Mouse (Mus musculus) frontal cortex, postnatal 10 days (tissue): ENCODE measurements at regions not wholly inside any gene's neighbourhood (a gene's known extent, or its start where the extent isn't known, plus 50 kb on each side); places are given as distances from the start of the nearest gene placed in this dataset.
"Not testable (repeated sequence)": the region's sequence is repeated elsewhere in the genome, so short reads cannot be mapped to it uniquely, and the experiment has no call there.

Experiments
- DNase-seq, 2 experiments: peaks; one replicate each; pipeline ENCODE4 v3.0.0; 2022; ENCODE audit warnings: low spot score in 2 of 2, mixed read lengths in 1 of 2

DNA sequence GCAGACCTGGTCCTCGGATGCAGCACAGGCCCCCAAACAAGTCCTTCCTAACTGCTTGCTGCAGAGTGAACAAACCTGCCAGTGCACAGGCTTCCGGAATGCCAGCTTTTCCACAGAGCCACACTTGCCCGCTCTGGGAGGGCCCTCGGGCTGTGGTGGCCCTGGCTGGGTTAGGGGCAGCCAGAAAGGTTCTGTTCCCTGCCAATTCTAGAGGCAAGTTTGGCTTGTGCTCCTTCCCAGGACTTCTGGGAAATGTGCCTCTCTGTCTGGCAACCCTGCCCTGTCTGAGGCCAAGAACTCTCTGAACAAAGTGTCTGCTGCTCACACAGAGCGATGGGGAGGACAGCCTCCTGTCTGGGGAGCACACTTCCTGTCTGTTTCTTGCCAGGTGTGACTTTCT, 66.4 kb downstream of the Xrcc2 start:
- DNase-seq: peak; percentile 37 to 39

GRCm38 (mm10) chr5:25638097-25638496, 67.5 kb downstream of the Xrcc2 start:
- DNase-seq: no peak

DNA sequence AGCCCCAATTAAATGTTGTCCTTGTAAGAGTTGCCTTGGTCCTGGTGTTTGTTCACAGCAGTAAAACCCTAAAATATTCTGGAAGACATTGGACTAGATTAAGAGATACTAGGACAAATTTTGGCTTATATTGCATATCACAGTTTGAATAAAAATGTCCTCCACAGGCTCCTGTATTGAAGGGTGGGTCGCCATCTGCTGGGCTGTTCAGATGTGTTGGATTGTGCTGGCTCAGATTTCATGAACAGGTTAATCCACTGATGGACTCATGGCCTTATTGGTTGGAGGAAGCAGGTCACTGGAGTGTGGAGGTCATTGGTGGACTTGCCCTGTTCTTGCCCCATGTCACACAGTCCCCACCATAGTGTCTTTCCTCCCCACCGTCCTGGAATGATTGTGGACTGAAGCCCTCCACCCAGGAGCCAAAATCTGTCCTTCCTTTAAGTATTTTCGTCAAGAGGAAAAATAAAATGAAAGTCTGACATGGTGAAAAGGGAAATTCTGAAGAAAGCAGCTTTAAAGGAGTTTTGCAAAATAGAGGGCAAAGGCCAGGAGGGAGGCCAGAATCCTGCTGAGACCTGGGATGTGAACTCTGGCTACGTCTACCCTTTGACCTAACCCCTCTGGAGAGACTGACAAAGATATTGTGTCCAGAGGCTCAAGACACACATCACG, 72.6 kb downstream of the Xrcc2 start:
- no peak for DNase-seq

DNA sequence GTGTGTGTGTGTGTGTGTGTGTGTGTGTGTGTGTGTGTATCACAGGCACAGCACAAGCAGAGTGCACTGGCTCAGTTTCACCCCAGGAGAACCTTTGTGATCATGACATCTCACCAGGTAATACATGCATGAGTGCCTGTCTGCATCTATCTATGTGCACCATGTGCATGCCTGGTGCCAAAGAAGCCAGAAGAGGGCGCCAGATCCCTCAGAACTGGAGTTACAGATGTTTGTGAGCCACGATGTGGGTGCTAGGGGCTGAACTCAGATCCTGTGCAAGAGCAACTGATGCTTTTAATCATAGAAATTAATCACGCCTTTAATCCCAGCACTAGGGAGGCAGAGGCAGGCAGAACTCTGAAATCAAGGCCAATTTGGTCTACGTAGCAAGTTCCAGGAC, 75.9 kb downstream of the Xrcc2 start:
- no peak for DNase-seq

- no peak for DNase-seq
Measured at GRCm38 (mm10) chr5:25628504-25628903, 77.1 kb downstream of the Xrcc2 start.

DNA sequence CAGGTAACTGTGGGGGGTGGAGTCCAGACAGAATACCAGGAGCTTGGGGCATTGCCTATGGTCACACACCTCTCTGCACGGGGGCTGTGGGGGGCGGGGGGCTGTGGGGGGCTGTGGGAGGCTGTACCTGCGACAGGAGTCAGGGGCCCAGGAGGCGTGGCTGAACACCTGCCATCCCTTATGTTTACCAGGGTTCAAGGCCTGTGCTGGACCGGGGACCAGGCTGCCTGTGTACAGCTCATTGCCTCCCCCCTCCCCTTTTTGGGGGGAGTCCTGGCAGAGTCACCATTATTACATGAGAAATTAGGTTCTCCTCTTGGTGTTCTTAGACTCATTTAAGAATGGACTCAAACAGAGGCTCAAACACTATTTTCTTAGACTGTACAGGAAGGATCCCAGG, 78.5 kb downstream of the Xrcc2 start:
- no peak for DNase-seq

DNA sequence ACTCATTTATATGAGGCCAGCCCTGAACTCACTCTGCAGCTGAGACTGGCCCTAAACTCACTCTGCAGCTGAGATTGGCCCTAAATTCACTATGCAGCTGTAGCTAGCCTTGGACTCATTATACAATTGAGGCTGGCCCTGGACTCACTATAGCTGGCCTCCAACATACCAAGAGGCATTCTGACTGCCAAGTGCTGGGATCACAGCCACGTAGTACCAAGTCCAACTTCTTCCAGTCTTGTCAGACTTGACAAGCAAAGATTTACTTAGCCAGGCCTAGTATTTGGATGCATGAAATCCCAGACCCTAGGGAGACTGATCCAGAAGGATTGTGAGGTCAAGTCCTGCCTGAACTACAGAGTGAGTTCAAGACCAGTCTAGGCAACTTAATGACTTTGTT, 81.6 kb downstream of the Xrcc2 start:
- DNase-seq: no peak

GRCm38 (mm10) chr5:25619872-25620271, 85.8 kb downstream of the Xrcc2 start:
- no peak for DNase-seq

- not testable (repeated sequence) for DNase-seq
Measured at GRCm38 (mm10) chr5:25619337-25619736, 86.3 kb downstream of the Xrcc2 start.

DNA sequence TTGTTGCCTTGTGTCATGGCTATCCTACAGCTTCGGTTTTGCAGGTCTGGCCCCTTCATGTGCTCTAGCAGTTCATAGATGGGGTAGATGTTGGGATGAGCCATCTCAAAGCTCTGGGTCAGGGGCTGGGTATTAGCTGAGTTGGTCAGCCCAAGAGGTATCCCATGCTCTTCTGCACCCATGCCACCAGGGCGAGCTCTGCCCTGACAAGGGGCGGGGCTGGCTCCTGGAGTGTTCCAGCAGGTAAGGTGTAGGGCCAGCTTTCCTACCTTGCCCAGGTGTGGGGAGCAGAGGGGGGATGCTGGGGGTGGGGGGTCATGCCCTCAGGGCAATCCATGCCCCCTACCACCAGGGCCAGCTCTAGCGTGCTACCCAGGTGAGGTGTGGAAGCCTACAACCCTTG, 91.0 kb downstream of the Xrcc2 start:
- no peak for DNase-seq

DNA sequence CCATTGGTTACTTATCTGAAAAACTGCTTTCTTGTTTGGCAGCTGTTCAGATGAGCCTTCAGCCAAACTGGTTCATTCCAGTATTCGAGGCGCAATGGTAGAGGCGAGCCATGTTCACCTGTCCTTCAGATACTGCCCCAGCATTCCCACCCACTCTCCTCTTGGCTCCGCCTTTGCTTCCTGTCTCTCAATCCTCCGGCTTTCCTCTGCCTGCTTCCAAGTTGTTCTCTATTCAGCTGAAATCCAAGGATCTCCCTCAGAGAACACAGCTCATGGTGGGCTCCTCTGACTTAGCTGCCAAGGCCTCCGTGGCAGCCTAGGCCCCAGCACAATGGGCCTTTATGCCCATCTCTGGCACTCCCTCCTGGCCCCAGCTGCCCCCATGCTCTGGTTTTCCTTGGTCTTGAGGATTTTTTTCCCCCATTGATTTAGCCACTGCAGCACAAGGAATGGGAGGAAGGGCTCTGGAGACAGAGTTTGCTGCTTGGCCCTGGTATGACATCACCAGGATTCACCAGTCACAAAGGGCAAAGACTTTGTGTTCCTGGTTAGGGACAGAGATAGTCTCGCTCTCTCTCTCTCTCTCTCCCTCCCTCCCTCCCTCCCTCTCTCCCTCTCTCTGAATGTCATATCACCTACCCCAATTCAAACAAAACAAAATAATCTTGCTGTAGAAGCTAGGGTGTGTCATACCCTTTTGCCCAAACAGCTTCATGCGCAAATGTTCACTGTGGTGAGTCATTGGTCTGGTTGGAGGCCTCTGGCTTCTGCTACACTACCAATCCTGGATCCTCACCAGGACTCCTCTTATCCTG, 91.6 kb downstream of the Xrcc2 start:
- DNase-seq: peak; percentile 55 to 66

DNA sequence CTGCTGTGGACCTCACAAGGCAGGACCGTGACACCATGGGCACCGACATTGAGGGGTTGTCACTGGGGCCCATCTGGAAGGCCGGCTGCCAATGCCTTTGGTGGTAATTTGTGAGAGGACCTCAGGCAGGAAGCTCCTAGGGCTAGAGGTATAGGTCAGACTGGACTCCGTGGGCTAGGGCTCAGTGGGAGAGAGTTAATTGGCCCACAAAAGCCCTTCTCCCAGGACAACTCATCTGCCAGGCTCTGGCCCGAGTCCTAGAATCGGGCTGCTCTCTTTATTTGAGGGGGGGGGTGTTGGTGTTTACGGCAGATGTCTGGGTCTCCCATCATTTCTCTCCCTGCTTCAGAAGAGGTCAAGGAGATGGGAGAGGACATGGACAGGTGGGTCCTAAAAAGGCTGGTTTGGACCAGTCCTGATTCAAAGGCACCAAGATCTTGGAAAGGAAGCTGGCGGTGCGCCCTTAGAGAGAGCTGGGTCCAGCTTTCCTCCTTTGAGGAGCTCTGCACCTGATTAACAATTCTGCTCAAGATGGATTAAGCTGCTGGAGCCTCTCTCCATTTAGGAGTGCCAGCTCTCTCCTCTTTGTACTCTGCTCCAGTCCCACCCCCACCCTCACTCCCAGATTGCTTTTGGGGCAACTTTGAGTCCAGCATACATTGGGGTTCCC, 93.5 kb downstream of the Xrcc2 start:
- peak in 1 of 2 experiments; percentile 28 for DNase-seq

DNA sequence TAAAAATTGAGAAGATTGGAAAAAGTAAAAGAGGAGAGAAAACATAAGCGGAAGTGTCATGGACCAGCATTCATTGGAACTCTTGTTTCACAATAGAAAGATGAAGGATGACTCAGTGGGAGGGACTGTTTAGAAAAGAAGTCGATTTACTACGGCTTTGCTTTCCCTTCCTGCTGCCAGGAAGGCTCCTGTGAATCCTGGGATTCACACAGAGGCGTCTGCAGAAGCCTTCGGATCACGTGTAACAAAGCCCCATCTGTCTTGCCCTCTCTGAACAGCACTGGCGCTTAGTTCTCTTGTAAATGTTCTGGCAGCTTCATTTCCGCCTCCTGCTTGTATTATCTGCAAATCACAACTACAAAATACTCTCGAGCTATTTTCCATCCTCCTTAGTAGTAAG, 94.0 kb downstream of the Cct8l1 start:
- peak; percentile 30 to 51 for DNase-seq

DNA sequence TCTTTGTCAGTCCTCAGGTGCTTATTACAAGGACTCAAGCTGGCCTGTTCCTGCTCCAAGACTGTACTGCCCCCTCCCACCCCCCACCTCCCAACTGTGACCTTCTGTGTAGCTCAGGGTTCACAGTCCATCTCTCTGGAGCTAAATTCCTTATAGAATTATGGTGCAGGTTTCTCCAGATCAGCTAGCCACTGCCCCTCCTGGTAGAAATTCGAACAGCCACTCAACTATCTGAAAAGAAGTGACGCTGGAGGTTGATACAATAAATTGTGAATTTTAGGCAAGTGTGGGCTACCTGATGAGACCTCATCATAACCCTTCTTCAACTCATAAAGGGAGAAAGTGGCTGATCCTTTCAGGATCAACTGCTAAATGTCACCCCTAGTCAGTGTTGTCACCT, 86.3 kb downstream of the Cct8l1 start:
- no peak for DNase-seq

GRCm38 (mm10) chr5:25599363-25599762, 83.5 kb downstream of the Cct8l1 start:
- no peak for DNase-seq

DNA sequence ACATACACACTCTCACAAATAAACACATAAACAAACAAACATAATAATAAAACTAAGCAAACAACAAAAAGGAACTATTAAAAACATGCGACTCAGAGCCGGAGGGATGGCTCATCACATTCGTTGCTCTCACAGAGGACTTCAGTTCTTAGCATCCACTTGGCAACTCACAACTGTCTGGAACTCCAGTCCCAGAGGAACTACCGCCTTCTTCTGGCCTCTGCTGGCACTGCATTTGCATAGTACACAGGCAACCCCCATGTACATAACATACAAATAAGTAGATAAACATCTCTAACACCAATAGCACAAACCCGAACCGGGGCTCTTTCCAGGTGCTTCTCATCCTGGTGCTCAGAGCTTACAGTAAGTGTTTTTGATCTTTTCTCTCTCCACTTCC, 81.9 kb downstream of the Cct8l1 start:
- DNase-seq: no peak

DNA sequence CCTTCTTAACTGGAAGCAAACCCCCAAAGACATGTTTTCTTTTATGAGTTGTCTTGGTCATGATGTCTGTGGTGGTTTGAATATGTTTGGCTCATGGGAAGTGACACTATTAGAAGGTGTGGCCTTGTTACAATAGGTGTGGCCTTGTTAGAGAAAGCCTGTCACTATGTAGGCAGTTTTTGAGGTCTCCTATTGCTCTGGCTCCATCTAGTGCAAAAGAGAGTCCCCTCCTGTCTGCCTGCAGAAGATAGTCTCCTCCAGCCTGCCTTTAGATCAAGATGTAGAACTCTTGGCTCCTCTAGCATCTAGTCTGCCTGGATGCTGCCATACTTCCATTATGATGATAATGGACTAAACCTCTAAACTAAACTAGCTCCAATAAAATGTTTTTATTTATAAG, 75.8 kb downstream of the Cct8l1 start:
- DNase-seq: no peak
